Mouse (Mus musculus): ENCODE measurements around the gene Ahcy.
A peak's percentile ranks its signal among the peaks of the same experiment; 100 is the strongest.
"Not testable (repeated sequence)": the region's sequence is repeated elsewhere in the genome, so short reads cannot be mapped to it uniquely, and the experiment has no call there.

Ahcy gene

DNA sequence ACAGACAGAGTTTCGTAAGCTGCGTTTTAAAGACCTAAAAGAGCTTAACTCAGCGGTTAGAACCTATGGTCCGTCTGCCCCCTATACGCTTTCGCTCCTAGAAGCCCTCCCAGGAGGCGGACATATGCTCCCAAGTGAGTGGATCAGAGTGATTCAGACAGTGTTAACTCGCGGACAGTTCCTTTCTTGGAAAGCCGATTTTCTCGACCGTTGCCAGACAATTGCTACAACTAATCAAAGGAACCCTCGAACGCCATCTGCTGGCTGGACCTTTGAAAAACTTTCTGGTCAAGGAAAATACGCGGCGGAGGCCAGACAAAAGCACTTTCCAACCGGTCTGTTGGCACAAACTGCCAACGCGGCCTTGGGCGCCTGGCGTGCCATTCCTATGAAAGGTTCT is 54.6 kb downstream of the Ahcy start:
- DNase-seq (ENCODE audit: low spot score in 2 of 2), result peak; percentile 82 to 93

- peak; percentile 59 to 71 for DNase-seq (ENCODE audit: low spot score in 2 of 2)
Observed at GRCm38 (mm10) chr2:155018762-155019641, 55.3 kb downstream of the Ahcy start.

DNA sequence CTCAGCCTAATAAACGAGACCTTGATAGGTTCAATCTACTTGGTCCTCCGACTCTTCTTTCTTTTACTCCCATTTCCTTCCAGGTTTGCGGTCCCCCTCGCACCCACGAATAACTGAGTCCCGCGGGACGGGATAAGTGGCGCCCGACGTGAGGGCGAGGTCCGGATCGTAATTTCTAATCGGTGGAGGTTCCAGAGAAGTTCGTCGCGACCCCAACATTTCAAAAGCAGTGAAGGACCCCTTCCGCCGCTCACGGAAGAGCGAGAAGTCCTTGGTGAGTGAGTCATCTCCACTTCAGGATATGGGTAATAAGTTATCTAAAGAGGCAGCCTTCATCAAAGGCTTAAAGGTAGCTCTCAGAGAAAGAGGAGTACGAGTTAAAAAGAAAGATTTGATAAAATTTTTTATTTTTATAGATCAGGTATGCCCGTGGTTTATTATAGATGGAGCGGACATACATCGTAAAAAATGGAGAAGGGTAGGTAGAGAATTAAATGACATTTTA is 56.0 kb downstream of the Ahcy start, which contains the start of gene Gm14226:
Gm14226 (plus strand) TSS at position 16 of the 505 bp plus-strand sequence.
- DNase-seq (ENCODE audit: low spot score in 2 of 2), result not testable (repeated sequence)

- DNase-seq (ENCODE audit: low spot score in 2 of 2), result not testable (repeated sequence)
Observed at GRCm38 (mm10) chr2:155016751-155017150, 57.5 kb downstream of the Ahcy start.

DNA sequence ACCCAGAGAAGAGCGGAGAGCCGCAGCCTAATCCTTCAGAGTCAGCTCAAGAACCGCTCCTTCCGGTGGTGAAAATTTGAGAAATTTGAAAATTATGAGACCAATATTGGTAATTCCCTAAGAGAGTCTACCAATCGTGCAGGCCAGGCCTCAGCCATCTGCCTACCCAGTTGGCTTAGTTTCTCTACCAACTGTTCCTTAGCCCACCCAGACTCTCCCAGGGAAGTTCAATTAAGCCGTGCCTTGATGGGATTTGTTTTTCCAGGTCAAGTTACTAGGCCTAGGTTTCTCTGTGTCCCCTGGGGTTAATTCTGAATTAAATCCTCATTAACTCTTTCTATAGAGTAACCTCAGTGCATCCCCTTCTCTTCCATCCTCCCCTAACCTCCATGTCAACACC is 61.3 kb downstream of the Ahcy start:
- no peak for DNase-seq (ENCODE audit: low spot score in 2 of 2)

DNA sequence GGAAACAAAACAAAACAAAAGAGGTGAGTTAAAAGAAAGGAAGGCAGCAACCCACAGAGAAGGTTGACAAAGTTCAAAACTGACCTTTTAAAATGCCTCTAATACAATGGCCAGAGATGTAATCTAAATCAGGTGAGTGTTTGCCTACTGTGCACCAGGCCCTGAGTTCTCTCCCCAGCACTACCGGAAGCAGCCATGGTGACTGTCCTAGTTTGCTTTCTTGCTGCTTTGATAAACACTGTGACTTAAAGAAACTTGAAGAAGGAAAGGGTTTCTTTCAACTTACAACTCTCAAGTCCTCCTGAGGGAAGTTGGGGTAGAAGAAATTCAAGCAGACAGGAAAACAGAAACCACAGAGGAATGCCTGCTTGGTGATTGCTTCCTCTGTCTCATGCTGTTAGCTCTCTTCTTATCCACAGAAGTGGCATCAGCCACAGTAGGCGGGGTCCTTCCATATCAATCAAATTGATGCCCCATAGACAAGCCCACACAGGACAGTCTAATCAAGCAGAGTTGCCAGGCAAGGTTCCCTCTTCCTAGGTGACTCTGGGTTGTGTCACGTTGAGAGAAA is 63.1 kb downstream of the Ahcy start:
- no peak for DNase-seq (ENCODE audit: low spot score in 2 of 2)
